Mouse (Mus musculus): ENCODE data around the gene Id2.

Id2 gene

GRCm38 (mm10) chr12:25108865-25109264 lies 11.9 kb upstream of the Id2 start:
- DNase-seq (ENCODE audit: low read depth, low spot score) = no peak

GRCm38 (mm10) chr12:25104541-25104940 lies 7.6 kb upstream of the Id2 start:
- DNase-seq (ENCODE audit: low read depth, low spot score) = no peak

GRCm38 (mm10) chr12:25103911-25104310 lies 7.0 kb upstream of the Id2 start:
- DNase-seq (ENCODE audit: low read depth, low spot score) = no peak

GRCm38 (mm10) chr12:25101389-25101788 lies 4.4 kb upstream of the Id2 start:
- DNase-seq (ENCODE audit: low read depth, low spot score) = no peak

DNA sequence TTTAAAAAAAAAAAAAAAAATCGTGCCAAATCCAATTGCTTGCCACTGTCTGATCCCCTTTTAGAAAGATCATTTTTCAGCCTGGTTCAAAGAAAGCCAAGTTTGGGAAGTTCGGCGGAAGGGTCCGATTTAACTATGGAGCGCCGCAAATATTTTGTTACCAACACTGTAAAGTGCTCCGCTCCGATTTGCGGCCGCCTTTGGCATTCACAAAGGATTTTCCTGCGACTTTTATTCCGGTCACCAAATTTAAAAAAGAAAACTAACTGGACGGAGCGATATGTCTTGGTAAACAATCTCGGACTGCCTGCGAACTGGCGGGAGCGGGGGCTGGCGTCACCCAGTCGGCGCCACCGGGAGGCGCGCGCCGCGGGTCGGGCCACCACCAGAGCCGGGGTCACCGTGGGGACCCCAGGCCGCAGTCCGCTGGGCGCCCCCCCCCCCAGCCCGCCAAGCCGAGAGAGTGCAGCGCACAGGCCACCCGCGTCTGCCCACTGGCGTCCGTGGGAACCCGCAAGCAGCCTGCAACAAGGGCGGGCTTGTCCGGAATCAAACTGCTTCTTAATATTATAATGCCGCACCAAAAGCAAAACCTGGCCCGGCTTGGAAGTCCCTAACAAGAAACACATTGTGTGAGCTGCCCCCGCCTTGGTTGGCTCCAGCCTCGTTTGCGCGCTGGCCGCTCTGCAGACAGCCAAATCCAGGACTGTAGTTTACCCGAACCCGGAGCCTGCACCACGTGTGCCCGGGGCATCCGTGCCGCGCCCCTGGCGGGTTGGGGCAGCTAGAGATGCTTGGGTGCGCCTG lies 3.7 kb upstream of the Id2 start:
- DNase-seq (ENCODE audit: low read depth, low spot score) = no peak

GRCm38 (mm10) chr12:25099563-25100408 lies 2.8 kb upstream of the Id2 start:
- DNase-seq (ENCODE audit: low read depth, low spot score) = no peak

- DNase-seq (ENCODE audit: low read depth, low spot score) = no peak
These were observed 2.3 kb upstream of the Id2 start for GRCm38 (mm10) chr12:25099313-25099562.

DNA sequence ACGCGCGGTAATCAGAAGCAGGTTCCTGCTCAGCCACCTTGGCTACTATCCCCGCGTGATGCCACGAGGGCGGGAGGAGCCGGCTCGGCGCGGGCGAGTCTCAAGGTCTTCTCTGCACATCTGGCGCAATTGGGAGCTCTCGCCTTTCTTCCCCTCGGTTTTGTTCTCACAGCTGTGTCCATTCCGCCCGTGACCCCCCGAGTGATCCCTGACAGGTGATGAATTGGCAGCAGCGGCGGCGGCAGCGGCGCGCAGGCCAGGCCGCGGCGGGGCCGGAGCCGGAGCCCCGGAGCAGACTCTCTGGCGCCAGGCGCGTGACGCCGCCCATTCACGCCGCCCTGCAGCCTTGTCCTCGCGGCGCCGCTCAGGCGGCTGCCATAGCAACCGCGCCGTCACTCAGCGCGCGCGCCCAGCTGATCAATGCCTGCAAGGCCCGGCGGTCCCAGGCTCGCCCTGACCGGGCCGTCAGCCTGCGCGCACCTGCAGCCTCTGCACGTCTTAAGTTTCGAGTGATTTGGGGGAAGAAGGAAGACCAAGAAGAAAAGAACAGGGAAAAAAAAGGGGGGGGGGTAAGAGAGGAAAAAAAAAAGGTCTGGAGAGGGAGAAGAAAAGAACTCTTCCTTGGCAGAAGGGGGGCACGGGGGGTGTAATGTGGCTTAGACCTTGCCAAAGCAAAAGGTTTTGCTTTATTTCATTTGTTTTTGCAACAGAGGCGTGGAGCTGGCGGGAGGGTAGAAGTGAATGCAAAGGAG lies 1.8 kb upstream of the Id2 start:
- DNase-seq (ENCODE audit: low read depth, low spot score) = peak; percentile 65

- DNase-seq (ENCODE audit: low read depth, low spot score) = no peak
These were observed 1.2 kb upstream of the Id2 start for GRCm38 (mm10) chr12:25098161-25098550.

DNA sequence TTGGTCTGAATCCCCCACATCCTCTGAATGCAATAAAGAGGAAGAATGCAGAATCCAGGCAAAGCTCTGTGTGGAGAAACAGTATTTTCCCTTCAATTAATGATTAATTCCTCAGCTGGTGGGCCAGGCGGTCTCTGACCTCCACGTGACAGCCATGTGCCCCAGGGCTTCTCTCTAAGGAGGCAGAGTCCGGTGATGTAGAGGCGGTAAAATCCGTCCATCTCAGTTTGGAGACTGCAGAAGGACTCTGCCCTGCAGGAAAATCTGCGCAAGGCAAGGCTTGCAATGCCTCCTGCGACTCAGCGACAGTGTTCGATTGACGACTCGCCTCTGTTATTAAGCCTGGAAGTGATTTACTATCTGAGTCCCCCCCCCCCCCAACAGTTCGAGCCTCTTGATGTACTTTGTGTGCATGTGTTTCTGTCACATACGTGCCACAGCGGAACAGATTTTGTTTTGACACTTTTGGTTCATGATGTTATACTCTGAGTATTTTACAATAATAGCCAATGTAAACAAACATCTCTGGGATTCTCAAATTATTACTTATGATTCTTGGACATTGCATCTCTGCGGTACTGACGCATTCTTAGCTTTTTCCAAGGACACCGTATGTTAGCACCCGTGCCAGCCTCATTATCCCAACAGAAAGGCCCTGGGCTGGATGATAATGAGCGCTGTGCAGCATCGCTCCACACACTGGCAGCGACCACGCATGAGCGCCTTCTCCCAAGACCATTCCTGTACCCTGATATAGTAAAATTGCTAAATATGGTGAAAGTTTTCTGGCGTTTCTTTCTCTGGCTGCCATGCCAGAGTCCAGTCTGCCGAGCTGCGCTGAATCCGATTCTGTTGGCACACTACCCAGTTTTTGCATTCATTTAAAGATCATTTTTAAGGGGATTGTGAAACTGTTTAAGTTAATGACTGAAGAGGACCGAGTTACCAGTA lies 545 bp upstream of the Id2 start:
- DNase-seq (ENCODE audit: low read depth, low spot score) = no peak

DNA sequence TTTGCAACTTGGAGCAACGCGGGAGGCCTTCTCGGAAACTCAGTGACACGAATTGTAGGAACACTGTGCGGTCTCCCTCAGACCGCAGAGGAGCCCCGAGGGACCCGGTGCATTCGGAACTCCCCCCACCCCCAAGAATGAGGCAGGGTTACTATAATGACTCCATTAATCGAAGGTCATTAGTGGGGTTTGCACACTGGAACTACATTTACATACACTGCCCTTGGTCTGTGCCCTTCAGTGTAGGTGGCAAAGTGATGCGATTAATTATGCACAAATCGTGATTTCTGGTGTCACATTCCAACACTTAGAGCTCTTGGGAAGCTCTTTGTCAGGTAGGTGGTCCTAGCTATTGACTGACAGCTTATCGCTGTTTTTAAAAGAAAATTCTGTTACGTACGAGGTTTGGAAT lies 294 bp downstream of the Id2 start:
- no peak for DNase-seq (ENCODE audit: low read depth, low spot score)

GRCm38 (mm10) chr12:25095974-25096639 lies 833 bp downstream of the Id2 start:
- DNase-seq (ENCODE audit: low read depth, low spot score) = peak; percentile 87

DNA sequence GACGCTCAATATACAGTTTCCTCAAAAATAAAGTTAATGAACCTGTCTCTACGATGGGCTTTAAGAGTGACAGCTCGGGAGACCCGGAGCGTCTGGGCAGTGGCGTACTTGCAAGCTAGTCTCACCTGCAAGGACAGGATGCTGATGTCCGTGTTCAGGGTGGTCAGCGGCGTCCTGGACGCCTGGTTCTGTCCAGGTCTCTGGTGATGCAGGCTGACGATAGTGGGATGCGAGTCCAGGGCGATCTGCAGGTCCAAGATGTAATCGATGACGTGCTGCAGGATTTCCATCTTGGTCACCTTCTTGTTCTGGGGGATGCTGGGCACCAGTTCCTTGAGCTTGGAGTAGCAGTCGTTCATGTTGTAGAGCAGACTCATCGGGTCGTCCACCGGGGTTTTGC lies 1.4 kb downstream of the Id2 start:
- no peak for DNase-seq (ENCODE audit: low read depth, low spot score)

- no peak for DNase-seq (ENCODE audit: low read depth, low spot score)
These were observed 2.1 kb downstream of the Id2 start for GRCm38 (mm10) chr12:25094621-25095521.

DNA sequence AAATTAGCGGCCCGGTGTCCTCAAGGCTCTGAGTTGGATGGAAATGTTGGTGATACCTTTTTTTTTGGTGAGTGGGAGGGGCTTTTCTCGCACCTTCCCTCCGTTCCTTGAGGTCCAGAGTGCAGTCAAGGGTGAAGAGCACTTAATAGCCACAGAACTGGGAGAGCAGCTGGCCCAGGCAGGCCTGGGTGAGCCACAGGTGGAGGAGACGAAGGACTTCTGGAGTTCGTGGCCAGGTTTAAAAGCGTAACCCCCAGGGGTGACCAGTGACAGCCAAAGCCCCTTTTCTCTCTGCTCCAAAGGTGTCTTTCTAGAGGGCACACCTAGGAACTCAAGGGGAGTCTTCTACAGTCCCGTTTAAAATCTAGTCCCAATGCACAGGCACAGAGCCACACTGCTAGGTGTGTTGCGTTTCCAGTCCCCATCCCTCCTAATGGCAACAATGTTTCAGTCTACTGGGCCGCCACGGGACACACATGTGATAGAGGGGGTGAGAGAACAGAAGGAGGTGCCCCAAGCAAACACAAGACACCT lies 3.6 kb downstream of the Id2 start:
- no peak for DNase-seq (ENCODE audit: low read depth, low spot score)

GRCm38 (mm10) chr12:25092751-25093211 lies 4.2 kb downstream of the Id2 start:
- DNase-seq (ENCODE audit: low read depth, low spot score) = no peak

GRCm38 (mm10) chr12:25092027-25092704 lies 4.8 kb downstream of the Id2 start:
- DNase-seq (ENCODE audit: low read depth, low spot score) = peak; percentile 74

DNA sequence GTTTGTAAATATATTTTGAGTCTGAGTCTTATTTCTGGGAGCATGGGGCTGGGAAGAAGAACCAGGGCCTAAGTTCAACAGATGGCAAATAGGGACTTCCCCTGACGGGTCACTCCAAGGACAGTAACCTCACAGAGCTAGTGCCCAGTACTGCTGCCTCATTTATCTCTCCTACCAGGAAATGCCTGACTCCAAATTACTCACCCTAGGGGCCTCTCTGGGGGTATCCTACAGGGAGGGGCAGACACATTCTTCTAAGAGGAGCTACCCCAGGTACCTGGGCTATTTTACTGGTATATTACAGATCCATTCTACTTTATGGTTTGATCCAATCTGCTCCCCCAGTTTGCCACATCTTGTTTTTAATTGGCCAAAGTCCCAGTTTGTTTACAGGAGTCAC lies 7.5 kb downstream of the Id2 start:
- DNase-seq (ENCODE audit: low read depth, low spot score) = no peak

GRCm38 (mm10) chr12:25086966-25087365 lies 10.0 kb downstream of the Id2 start:
- DNase-seq (ENCODE audit: low read depth, low spot score) = no peak
